Mouse (Mus musculus) natural killer cell, adult 2 months (primary cell): ENCODE data around the gene Galnt17.

ENCODE experiments used
- DNase-seq, 2 experiments: peaks; one replicate each; pipeline ENCODE4 v3.0.0; 2022; ENCODE audit warnings: low spot score in 2 of 2

The Galnt17 gene

DNA sequence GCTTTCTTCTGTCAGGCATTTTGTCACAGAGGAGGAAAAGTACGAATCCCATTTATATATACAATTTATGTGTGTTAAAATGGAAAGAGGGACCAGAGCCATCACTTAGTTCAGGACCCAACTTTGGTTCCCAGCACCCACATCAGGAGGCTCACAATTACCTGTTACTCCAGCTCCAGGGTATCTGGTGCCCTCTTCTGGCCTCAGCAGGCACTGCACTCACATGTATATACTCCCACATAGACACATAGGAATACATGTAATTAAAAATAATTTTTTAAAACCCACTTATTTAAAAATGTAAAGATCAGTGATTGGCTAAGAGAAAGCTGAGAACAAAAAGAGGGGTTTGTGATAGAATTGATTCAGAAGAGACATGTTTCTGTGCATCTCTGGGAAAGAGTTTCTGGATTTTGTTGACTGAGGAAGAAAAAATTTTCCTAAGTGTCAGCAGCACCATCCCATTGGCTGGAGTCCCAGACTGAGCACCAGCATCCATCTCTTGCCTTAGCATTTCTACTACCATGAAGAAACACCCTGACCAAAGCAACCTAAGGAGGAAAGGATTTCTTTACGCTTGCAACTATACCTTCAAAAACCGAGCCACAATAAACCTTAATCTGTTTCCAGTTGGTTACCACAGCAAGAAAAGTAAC, 381.0 kb downstream of the Galnt17 start:
- DNase-seq, result no peak

DNA sequence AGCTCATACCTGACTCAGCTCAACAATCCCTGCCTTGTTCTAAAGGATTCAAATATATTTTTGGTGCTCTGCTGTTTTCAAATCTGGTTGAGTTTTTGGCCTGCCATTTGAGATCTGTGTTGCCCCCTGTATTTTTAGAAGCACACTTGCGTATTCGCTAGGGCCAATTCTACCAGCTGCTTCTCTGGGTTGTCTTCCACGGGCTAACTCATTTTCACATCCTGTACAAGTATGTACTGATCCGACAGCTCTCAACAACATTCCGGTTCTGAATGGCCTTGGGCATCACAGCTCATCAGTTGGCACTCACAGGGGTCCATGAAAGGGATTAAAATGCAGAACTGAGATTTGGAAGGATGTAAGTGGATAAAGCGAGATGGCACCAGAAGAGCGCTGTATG, 382.6 kb downstream of the Galnt17 start:
- no peak for DNase-seq

DNA sequence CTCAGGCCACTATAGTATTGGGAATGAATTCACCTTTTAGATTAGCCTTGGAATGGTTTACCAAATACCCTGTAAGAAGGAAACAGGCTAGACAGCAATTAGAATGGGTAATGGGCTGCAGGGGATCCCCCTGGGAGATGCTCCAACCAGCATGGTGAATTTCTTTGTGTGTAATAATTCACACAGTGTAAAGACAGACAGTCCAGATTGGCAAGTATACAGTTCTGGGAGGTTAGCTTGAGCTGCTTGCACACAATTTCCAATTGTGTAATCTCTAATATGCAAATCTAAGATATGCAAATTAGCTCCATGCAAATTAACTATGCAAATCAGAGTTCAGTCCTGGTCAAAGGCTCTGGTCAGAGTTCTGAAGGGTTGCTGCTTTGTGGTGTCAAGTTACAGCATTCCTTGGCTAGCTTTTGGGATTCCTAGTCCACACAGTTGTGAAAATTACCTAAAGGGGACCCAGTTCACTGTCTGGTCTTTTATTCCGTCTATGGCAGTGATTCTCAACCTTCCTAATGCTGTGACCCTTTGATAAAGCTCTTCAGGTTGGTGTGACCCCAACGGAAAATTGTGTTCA, 384.0 kb downstream of the Galnt17 start:
- no peak for DNase-seq

DNA sequence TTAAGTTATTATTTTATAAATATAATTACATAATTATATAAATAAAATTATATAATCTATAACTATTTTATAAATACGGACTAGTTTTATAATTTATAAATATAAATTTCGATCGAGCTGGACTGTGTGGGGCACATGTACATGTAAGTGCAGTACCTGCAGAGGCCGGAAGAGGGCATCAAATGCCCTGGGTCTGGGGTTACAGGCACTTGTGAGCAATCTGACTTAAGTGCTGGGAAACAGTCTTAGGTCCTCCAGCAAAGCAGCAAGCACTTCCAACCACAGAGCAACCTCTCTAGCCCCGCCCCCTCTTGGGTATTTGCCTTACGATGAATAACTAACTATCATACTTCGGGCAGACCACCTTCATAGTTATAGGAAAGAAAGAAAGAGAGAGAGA, 388.3 kb downstream of the Galnt17 start:
- DNase-seq, result no peak

DNA sequence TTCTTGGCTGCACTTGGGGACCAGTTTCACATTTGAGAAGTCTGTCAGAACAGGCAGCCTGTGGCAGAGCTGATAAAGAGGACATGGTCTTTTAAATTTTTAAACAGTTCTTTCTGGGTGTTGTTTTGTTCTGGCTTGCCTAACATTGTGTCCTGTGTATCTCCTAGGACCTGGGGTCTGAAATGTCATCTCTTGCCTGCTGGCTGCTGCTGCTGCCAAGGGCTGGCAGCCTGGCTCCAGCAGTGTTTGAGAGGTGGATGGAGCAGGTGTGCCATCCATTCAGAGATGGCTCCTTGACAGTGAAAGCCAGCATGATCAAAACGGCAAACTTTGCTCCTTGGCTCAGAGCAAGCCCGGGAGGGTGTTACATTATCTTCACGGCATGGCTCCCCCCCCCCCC, 393.7 kb downstream of the Galnt17 start:
- no peak for DNase-seq

DNA sequence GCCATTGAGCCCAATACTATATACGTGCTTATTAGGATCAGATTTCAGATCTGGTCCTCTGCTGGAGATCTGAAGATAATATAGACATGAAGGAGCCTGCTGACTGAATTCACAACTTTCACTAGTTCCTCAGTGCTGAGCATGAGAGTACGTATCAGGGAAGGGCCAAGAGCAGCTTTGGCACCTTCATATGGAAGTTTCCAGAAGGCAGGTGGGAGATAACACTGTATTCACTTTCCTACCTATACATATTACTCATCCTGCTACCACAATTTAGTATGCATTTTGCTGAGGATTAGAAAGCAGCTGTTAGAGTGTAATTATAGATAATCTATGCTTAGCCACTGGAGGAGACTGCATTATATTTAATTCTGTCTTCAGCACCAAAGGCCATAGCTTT, 396.7 kb downstream of the Galnt17 start:
- no peak for DNase-seq

DNA sequence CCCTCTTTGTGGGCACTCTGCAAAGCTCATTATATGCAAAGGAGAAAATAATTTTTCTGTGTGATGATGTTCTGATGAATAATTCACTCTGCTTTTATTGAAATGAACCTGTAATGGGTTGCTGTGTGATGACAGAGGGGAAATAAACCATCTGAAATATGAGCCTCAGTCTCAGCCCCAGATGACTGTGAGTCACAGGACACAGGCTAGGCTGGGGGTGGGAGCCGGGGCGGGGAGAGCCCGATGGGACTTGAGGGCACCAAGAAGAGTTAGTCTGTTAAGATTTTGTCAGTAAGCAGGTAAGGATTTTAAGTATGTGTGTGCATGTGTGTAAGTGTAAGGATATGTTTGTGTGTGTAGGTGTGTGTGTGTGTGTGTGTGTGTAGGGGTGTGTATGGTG, 406.6 kb downstream of the Galnt17 start:
- DNase-seq, result no peak

DNA sequence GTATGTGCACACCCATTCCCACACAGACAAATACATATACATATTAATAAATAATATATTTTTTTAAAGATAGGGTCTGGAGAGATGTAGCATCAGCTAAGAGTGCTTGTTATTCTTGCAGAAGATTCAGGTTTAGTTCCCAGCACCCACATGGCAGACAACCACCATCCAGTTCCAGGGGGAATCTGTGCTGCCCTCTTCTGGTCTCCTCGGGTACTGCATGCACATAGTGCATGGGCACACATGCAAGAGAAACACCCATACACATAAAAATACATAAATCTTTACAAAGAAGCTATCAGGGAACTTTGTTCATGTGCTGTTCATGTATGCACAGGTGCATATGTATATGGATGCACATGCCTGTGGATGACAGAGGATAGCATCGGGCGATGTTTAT, 412.3 kb downstream of the Galnt17 start:
- DNase-seq, result no peak

DNA sequence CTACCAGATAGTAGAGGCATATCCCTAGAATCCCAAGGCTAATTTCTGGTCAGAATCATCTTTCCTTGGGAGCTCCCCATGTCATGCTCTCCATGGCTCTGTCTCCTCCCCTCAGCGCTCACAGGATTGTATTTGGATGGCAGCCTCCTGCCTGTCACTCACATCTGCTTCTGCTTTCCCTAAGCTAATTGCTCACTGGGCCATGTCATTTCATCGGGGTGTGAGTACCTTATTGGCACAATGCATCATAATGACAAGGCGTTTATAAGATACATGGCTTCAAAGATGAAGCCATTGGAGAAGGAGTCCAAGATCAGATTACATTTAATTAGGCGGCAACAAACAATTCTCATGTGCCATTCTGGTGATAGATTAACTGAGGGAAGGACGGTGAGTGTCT, 416.6 kb downstream of the Galnt17 start:
- DNase-seq, result no peak

DNA sequence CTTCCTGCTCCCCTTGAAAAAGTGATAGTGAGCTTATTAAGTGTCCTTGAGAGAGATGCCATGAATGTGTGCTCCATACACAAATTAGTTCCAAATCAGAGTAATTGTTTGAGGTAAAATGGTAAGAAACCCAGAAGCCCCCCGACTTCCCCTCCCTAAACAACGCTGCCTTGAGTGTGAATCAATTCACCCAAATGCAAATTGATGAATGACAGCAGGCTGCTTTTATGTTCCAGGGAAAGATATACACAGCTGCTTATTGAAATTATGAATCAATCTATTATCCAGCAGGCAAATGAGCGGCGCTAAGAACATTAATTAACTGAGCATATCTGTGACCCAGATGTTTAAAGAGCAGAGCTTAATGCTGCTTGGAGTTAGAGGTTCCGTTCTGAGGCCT, 428.0 kb downstream of the Galnt17 start:
- DNase-seq, result no peak

DNA sequence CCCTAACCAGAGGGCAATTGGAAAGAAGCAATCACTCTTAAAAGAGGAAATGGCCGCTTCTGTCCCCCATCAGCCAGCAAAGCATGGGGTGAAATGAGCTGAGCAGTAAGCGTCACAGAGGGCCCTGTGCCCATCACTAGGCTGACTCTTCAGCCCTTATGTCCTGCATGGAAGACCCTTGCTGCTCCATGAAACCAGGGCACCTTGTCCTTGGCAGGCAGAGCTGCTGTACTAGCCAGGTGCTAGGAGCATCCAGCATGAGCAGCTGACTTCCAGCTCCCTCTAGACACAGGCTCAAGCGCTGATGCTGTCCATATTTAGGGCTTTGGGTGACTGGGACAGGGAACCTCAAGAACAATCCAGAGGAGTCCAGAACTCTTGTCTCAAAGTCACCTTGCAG, 432.9 kb downstream of the Galnt17 start:
- no peak for DNase-seq

DNA sequence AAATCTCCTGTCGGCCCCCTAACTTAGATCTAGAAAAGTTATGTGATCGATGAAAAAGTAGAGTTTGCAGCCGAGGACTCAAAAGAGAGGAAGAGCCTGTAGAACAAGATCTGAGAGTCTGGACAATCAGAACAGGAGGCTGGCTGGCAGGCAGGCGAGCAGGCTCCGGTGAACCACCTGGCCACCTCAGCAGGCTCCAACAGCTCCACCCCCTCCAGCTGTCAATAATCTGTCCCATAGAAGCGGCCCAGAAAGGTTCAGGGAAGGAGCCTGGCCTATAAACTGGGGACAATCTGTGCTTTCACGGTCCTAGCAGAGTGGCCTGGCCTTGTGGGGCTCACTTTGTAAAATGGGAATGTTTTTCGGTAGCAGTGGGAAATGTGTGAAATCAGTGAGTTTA, 437.2 kb downstream of the Galnt17 start:
- DNase-seq, result no peak

DNA sequence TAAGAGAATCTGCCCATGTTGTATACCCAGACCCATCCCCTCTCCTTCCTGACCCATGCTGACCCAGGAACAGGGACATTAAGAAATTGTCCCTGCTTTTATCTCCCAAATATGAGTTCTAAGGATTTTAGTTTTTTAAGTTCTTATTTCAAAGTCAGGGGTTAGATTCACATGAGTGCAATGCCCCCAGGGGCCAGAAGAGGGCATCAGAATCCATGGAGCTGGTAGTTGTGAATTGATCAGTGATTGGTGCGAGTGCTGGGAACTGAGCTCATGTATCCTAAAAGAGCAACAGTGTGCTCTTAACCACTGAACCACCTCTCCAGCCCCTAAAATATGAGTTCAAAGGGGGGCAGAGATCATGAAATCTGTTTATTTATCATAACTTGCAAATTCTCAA, 438.4 kb downstream of the Galnt17 start:
- no peak for DNase-seq

DNA sequence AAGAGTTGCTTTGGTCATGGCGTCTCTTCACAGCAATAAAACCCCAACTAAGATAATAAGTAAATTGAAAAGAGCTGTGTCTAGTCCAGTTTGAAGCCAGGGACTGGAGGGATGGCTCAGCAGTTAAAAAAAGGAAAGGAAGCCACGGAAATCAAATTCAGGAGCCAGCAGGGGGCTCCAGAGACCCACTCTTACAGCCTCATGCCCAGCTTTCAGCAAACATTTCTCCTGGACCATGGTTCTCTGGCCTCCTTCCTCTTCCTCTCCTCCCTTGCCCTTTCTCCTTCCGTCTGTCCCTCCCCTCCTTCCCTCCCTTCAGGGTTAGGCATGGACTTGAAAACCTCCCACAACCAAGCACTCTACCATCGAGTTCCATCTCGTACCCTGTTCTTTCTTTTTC, 446.0 kb downstream of the Galnt17 start:
- DNase-seq, result no peak

DNA sequence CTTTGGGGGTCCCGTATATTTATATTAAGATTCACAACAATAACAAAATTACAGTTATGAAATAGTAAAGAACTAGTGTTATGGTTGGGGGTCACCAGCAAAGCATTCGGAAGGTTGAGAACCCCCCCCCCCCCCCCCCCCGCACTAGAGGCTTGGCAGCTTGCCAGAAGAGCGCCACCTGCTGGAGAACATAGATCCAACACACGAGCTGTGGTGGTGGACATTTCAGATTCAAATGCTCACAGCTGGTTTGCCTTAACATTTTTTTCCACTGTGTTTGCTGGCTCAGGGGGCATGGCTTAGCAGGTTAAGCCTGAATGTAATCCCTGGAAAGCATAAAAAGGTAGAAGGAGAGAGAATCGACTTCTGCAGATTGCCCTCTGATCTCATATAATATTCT, 448.6 kb downstream of the Galnt17 start:
- no peak for DNase-seq

DNA sequence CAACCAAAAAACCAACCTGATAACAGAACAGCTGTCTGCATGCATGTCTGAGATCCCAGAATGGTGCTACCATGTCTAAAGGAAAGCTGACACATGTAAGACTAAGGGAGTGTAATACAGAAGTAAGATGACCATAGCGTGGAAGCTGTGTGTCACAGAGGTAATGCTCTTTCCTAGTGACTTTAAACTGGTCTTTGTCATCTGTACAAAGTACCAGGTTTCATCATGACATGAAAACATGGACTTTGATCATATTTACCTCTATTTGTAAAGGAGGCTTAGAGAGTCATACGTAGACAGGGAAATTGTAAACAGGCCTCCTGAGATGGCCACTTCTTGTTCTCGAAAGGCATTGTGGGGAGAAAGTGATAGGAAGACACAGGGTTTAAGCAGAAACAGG, 449.6 kb downstream of the Galnt17 start:
- no peak for DNase-seq

DNA sequence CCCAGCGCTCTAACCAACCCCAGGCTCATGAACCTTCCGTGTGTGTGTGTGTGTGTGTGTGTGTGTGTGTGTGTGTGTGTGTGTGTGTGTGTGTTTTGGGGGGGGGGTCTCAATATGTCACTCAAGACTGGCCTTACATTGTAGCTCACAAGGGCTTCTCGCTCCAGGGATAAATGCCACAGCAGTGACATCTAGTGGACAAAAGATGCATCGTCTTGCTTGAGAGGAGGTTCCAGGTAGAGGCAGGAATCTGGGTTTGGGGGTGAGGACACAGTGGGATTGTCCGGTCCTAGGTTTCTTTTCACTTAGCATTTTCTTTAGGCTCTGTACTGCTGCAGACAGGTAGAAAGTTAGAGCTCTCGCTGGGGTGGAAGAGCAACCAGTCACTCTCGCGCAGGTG, 450.1 kb downstream of the Galnt17 start:
- DNase-seq, result no peak

DNA sequence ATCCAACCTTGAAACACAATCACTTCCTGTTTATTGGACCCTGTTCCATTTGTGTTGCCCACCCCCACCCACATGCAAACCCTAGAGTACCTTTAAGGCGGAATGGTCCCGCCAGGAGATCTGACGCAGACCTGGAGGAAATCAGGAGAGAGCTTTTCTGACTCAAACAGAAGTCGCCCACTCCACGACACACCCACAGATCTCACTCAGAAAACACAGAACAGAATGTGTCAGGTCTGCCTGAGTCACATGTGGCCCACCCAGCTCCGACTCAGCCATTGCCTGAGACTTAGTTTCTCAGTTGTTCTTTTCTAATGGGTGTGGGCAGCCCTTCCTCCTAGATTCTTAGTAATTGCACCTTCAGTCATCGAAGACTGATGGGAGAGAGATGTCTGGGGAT, 453.9 kb downstream of the Galnt17 start:
- DNase-seq, result no peak

DNA sequence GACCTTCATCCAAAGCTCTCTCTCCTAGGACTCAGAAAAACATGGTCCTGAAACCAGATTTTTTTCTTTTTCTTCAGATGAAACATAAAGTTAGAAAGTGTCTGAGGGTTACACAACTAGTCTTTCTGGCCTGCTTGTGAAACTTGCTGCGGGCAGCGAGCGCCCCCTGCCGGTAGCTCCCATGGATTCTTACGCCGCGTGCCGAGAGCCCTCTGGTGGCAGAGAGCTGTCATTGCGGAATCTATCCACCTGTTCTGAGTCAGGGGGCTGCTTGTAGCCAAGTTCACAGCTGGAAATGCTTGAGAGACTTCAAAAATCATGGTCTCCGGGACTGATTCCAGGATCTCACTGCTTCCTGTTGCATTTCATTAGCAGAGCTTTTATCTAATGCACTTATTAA, 454.9 kb downstream of the Galnt17 start:
- DNase-seq, result peak; percentile 19 to 61

DNA sequence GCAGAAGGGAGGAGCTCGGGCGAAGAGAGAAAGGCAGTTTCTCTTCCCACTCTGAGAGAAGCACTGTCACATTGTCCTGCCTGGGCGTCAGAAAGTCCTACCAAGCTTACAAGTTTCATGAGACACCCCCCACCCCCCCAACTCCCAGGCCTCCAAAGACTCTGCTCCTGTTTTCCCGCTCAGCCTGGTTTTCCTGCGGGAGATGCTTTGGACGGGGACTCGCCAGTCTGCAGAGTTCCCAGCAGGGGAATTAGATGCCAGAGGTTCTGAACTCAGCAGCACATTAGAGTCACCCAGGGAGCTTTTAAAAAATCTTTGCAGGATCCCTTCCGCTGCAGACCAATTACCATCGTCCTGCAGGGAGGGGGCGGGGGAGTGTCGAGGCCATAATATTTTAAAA, 456.1 kb downstream of the Galnt17 start:
- no peak for DNase-seq

DNA sequence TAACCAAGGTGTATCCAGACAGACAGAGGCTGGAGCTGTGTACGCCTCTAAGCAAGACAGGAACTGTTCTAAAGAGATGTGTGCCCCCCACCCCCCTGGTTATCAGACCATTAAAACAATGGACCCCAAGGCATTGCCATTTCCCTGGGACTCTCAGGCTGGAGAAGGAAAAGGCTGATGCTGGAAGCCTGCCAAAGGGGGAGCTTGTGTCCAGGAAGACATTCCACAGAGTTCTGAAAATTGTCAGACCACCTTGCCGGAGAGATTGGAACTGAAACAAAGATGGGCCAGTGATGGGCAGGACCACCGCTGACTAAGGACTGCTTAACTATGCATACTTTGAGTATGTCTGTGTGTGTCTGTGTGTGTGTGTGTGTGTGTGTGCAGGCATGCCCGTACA, 458.7 kb downstream of the Galnt17 start:
- DNase-seq, result no peak

DNA sequence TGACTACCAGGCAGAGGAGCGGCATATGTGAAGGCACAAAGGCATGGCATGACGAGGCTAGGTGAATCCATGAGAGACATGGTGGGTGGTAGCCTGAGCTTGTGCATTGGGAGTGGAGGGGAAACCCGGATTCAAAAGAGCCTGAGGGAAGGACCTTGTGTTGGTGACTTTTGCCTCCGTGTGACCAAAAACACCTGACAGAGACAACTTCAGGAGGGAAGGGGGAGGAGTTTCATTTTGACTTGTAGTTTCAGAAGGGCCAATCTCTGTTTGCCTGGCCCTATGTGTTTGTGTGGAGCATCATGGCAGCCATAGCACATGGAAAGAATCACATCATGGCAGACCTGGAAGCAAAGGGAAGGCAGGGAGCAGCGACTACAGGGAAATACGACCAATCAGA, 459.7 kb downstream of the Galnt17 start:
- no peak for DNase-seq

DNA sequence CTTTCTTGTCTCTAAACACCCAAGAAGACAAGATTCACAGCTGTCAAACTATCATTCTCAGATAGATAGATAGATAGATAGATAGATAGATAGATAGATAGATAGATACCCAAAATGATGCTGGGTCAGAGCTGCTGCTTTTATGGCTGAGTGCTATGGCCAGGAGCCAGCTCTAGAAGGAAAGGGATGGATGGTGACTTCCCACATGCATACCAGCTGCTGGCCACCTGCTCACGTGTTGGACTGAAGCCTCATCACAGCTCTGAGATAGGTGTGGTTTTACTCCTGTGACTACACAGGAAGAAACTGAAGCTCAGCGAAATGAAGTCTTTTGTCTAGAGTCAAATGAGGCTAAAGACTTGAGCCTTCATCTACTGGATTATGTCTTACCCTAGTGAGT, 482.5 kb downstream of the Galnt17 start:
- DNase-seq, result no peak
